Mouse (Mus musculus): ENCODE measurements around the gene Rhbdf1. TPM values are rescaled to one million over a fixed set of nuclear protein-coding genes. Genes with fewer than 3 reads are reported as not detected.

Gene Rhbdf1
- polyA plus RNA-seq, 1 experiment from 2014 or later = 21.0 TPM

- peaks cover 3% of the 10 kb centered on the region; the same call in 1 of the 2 replicates for H3K36me3 ChIP-seq (ENCODE audit: control insufficient read depth, insufficient read depth, low read length)
- H3K9ac ChIP-seq (ENCODE audit: low read depth, low read length) = peak overlapping the region; percentile 86
- 60% methylated on average over 1 of the region's 1 CpGs for WGBS
- H3K27ac ChIP-seq (ENCODE audit: low read depth, low read length) = no peak overlapping the region
- peak overlapping the region; percentile 74 for H3K4me2 ChIP-seq (replicated peaks; ENCODE audit: low read depth, low read length)
- peaks cover 6% of the 10 kb centered on the region; the same call in 1 of the 2 replicates for H3K4me1 ChIP-seq (replicated peaks; ENCODE audit: control insufficient read depth, insufficient read depth, low read length)
- ATAC-seq (ENCODE audit: low FRiP score) (0 out of 2 replicates have a peak, but pooled peaks have one; percentile 2), DNase-seq (ENCODE audit: low spot score) (no peak)
- H3K9me3 ChIP-seq (ENCODE audit: control insufficient read depth, low read length) = no peaks in the 10 kb centered on the region
- peak overlapping the region; percentile 70 for H3K4me3 ChIP-seq (ENCODE audit: low read depth, low read length)
- peaks cover 2% of the 10 kb centered on the region; the same call in 1 of the 2 replicates for H3K27me3 ChIP-seq (ENCODE audit: control insufficient read depth, insufficient read depth, low read length)
These were observed 4.9 kb upstream of the Rhbdf1 start for GRCm38 (mm10) chr11:32227041-32227440.

DNA sequence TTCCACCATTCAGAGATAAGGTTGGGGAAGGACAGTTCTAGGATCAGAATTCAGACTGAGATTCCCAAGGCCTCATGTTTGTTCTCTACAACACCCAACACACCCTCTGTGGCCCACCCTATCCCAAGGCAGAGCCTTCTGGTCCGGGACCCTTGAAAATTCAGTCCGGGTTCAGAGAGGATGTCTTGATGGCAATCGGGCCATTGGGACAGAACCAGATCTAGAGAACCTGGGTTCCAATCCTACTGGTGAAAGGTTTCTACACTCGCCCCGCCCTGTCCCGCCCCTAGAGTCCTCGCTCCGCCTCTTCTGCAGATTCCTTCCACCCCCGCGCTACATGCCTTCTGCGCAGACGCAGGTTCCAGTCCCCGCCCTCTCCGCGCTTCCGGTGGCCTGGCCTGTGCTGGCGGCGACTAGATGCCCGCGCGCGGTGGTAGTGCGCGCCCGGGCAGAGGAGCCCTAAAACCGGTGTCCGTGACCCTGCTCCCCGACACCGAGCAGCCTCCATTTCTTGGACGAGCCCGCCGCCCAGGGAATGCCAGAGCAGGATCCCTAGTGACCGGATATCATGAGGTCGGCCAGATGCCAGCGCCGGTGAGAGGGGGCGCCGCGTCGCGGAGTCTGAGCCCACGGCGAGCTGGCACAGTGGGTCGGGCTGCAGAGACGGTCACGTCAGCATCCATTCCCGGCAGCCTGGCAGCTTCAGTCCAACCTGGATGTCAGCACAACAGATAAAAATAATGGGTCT lies 4.2 kb upstream of the Rhbdf1 start, which contains the start of gene Mpg:
Gene Mpg, plus strand, starts transcription at position 382 of the 748 bp plus-strand sequence.
- Histone ChIP-seq H3K4me2 (replicated peaks; ENCODE audit: low read depth, low read length) (peak within 1 kb of the TSS; percentile 74), H3K9me3 (ENCODE audit: control insufficient read depth, low read length) (no peaks in the 10 kb centered on the region), H3K4me1 (replicated peaks; ENCODE audit: control insufficient read depth, insufficient read depth, low read length) (peaks cover 6% of the 10 kb centered on the region; the same call in 1 of the 2 replicates), H3K27me3 (ENCODE audit: control insufficient read depth, insufficient read depth, low read length) (peaks cover 4% of the 10 kb centered on the region; the same call in 1 of the 2 replicates), H3K9ac (ENCODE audit: low read depth, low read length) (peak within 1 kb of the TSS; percentile 86), H3K4me3 (ENCODE audit: low read depth, low read length) (peak within 1 kb of the TSS; percentile 70), H3K36me3 (ENCODE audit: control insufficient read depth, insufficient read depth, low read length) (peaks cover 3% of the 10 kb centered on the region; the same call in 1 of the 2 replicates), H3K27ac (ENCODE audit: low read depth, low read length) (0 out of 2 replicates have a peak within 1 kb of the TSS, but pooled peaks have one; percentile 0)
- 3% methylated on average over 47 of the region's 47 CpGs for WGBS
- ATAC-seq (ENCODE audit: low FRiP score) (peak; percentile 85), DNase-seq (ENCODE audit: low spot score) (peak; percentile 90)

- no peak for DNase-seq (ENCODE audit: low spot score)
- Histone ChIP-seq H3K36me3 (ENCODE audit: control insufficient read depth, insufficient read depth, low read length) (no peaks in the 10 kb centered on the region), H3K9me3 (ENCODE audit: control insufficient read depth, low read length) (no peaks in the 10 kb centered on the region), H3K4me1 (replicated peaks; ENCODE audit: control insufficient read depth, insufficient read depth, low read length) (peaks cover 6% of the 10 kb centered on the region; the same call in 1 of the 2 replicates), H3K4me2 (replicated peaks; ENCODE audit: low read depth, low read length) (no peak overlapping the region), H3K27ac (ENCODE audit: low read depth, low read length) (0 out of 2 replicates have a peak overlapping the region, but pooled peaks have one; percentile 0), H3K9ac (ENCODE audit: low read depth, low read length) (no peak overlapping the region), H3K27me3 (ENCODE audit: control insufficient read depth, insufficient read depth, low read length) (peaks cover 4% of the 10 kb centered on the region; the same call in 1 of the 2 replicates), H3K4me3 (ENCODE audit: low read depth, low read length) (no peak overlapping the region)
- WGBS = 75% methylated on average over 7 of the region's 7 CpGs
- no peak for ATAC-seq (ENCODE audit: low FRiP score)
These were observed 3.4 kb upstream of the Rhbdf1 start for GRCm38 (mm10) chr11:32225222-32226104.

DNA sequence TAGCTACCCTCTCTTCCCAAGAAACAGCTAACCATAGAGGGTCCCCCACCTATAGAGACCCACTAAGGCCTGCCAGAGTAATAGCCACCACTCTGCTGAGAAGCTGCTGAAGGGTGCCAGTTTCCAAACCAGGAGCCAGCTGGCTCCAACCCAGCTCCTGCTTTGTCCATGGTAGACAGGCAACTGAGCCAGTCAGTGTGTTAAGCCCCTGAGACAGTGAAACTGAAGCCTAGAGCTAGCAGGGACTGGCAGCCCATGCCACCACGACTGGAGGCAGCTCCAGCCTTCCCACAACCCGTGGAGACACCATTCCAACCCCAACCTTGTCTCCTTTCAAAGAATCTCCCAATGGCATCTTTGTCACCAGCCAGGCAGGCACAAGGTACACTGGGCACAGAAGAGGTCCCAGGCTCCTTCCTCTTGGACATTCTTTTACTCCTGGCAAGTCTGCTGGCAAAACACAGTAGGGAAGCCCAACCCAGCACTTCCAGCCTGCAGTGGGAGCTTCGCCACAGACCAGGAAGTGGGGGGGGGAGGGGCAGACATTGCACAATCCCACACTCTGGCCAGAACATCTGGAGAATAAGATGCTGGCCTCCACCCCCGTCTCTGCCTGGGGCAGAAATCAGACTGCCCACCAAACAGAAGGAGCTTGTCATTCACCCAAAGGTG lies 2.5 kb upstream of the Rhbdf1 start:
- DNase-seq (ENCODE audit: low spot score) = peak; percentile 33
- WGBS = 39% methylated on average over 4 of the region's 4 CpGs
- H3K4me1 ChIP-seq (replicated peaks; ENCODE audit: control insufficient read depth, insufficient read depth, low read length) = peaks cover 6% of the 10 kb centered on the region; the same call in 1 of the 2 replicates
- ATAC-seq (ENCODE audit: low FRiP score) = no peak
- H3K4me2 ChIP-seq (replicated peaks; ENCODE audit: low read depth, low read length) = no peak overlapping the region
- peaks cover 4% of the 10 kb centered on the region; the same call in 1 of the 2 replicates for H3K27me3 ChIP-seq (ENCODE audit: control insufficient read depth, insufficient read depth, low read length)
- H3K27ac ChIP-seq (ENCODE audit: low read depth, low read length) = peak overlapping the region; percentile 30; the same call in 1 of the 2 replicates
- H3K4me3 ChIP-seq (ENCODE audit: low read depth, low read length) = no peak overlapping the region
- no peaks in the 10 kb centered on the region for H3K36me3 ChIP-seq (ENCODE audit: control insufficient read depth, insufficient read depth, low read length)
- no peak overlapping the region for H3K9ac ChIP-seq (ENCODE audit: low read depth, low read length)
- no peaks in the 10 kb centered on the region for H3K9me3 ChIP-seq (ENCODE audit: control insufficient read depth, low read length)

- ATAC-seq (ENCODE audit: low FRiP score) (no peak), DNase-seq (ENCODE audit: low spot score) (no peak)
- H3K36me3 ChIP-seq (ENCODE audit: control insufficient read depth, insufficient read depth, low read length) = no peaks in the 10 kb centered on the region
- no peak overlapping the region for H3K4me2 ChIP-seq (replicated peaks; ENCODE audit: low read depth, low read length)
- no peak overlapping the region for H3K9ac ChIP-seq (ENCODE audit: low read depth, low read length)
- no peak overlapping the region for H3K4me3 ChIP-seq (ENCODE audit: low read depth, low read length)
- H3K9me3 ChIP-seq (ENCODE audit: control insufficient read depth, low read length) = no peaks in the 10 kb centered on the region
- H3K27me3 ChIP-seq (ENCODE audit: control insufficient read depth, insufficient read depth, low read length) = peaks cover 4% of the 10 kb centered on the region; the same call in 1 of the 2 replicates
- H3K4me1 ChIP-seq (replicated peaks; ENCODE audit: control insufficient read depth, insufficient read depth, low read length) = peaks cover 10% of the 10 kb centered on the region; the same call in 1 of the 2 replicates
- 67% methylated on average over 4 of the region's 4 CpGs for WGBS
- H3K27ac ChIP-seq (ENCODE audit: low read depth, low read length) = no peak overlapping the region
These were observed 1.3 kb upstream of the Rhbdf1 start for GRCm38 (mm10) chr11:32223297-32223967.

DNA sequence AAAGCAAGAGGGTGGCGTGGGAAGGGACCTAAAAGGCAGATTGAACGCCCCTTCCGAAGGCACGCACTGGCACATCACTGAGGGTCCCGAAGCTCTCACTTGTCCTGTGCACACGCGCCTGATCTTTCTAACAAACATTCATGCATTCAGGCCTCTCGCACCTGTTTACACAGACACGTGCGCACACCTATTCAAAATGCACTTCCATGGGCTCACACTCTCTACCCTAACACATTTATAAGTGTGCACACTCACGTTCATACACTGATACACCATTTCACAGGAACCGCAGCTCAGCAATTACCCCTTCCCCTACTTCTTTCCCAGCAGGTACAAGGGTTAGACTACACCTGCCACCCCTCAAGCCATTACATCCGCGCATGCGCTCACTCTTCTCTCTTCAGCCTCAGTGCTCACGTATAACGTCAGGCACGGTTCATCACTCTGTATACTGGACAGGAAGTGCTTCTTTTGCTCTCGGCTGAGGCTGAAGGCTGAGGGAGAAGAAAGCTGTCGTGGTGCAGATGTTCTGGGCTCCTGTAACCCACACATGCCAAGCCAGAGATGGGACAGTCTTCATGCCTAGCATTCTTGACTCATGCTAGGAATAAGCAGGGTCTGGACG lies 582 bp upstream of the Rhbdf1 start:
- WGBS = 9% methylated on average over 21 of the region's 21 CpGs
- Histone ChIP-seq H3K9ac (ENCODE audit: low read depth, low read length) (no peak overlapping the region; the same call in 1 of the 2 replicates), H3K9me3 (ENCODE audit: control insufficient read depth, low read length) (no peaks in the 10 kb centered on the region), H3K27me3 (ENCODE audit: control insufficient read depth, insufficient read depth, low read length) (peaks cover 4% of the 10 kb centered on the region; the same call in 1 of the 2 replicates), H3K4me1 (replicated peaks; ENCODE audit: control insufficient read depth, insufficient read depth, low read length) (peaks cover 10% of the 10 kb centered on the region; the same call in 1 of the 2 replicates), H3K4me3 (ENCODE audit: low read depth, low read length) (peak overlapping the region; percentile 76), H3K4me2 (replicated peaks; ENCODE audit: low read depth, low read length) (peak overlapping the region; percentile 100), H3K36me3 (ENCODE audit: control insufficient read depth, insufficient read depth, low read length) (no peaks in the 10 kb centered on the region), H3K27ac (ENCODE audit: low read depth, low read length) (no peak overlapping the region)
- DNase-seq (ENCODE audit: low spot score) (peak; percentile 37), ATAC-seq (ENCODE audit: low FRiP score) (no peak)

- DNase-seq (ENCODE audit: low spot score) = peak; percentile 73
- no peaks in the 10 kb centered on the region for H3K36me3 ChIP-seq (ENCODE audit: control insufficient read depth, insufficient read depth, low read length)
- peak overlapping the region; percentile 85 for H3K9ac ChIP-seq (ENCODE audit: low read depth, low read length)
- WGBS = under 1% methylated on average over 43 of the region's 46 CpGs
- peak overlapping the region; percentile 56 for H3K27ac ChIP-seq (ENCODE audit: low read depth, low read length)
- peaks cover 6% of the 10 kb centered on the region; the same call in 1 of the 2 replicates for H3K4me1 ChIP-seq (replicated peaks; ENCODE audit: control insufficient read depth, insufficient read depth, low read length)
- H3K9me3 ChIP-seq (ENCODE audit: control insufficient read depth, low read length) = no peaks in the 10 kb centered on the region
- H3K4me2 ChIP-seq (replicated peaks; ENCODE audit: low read depth, low read length) = peak overlapping the region; percentile 100
- H3K27me3 ChIP-seq (ENCODE audit: control insufficient read depth, insufficient read depth, low read length) = peaks cover 4% of the 10 kb centered on the region; the same call in 1 of the 2 replicates
- H3K4me3 ChIP-seq (ENCODE audit: low read depth, low read length) = peak overlapping the region; percentile 76
- peak; percentile 52 for ATAC-seq (ENCODE audit: low FRiP score)
These were observed 712 bp downstream of the Rhbdf1 start for GRCm38 (mm10) chr11:32221225-32221950.
